In genomic region chr8:120500701-120501261, GRCm38 (mm10) we compare ENCODE assay signal across 8 mouse cellular contexts.
A peak's percentile ranks its signal among the peaks of the same experiment; 100 is the strongest.
DNase-seq lines count a peak whose midpoint lies in the region; ATAC-seq and TF ChIP-seq lines count a peak whose summit lies in the region.

No protein-coding gene starts in this region.

- H3K4me3 ChIP-seq in heart, embryonic 10.5 days, result no peak overlapping the region
- no peak overlapping the region for H3K4me3 ChIP-seq in heart, embryonic 11.5 days (ENCODE audit: low read depth, low read length)
- H3K4me3 ChIP-seq in MEL (ENCODE audit: control insufficient read depth in 1 of 2, insufficient read depth in 1 of 2, low read depth in 2 of 2, low read length in 2 of 2), result no peak overlapping the region
- no peak overlapping the region for H3K4me3 ChIP-seq in lung, embryonic 15.5 days

- peaks cover 98% of the 10 kb centered on the region for H3K4me1 ChIP-seq in heart, embryonic 10.5 days
- H3K4me1 ChIP-seq in heart, embryonic 11.5 days (ENCODE audit: control insufficient read depth, insufficient read depth, low read length), result peaks cover 79% of the 10 kb centered on the region
- peaks cover 8 to 56% of the 10 kb centered on the region in 2 experiments for H3K4me1 ChIP-seq in MEL (ENCODE audit: control insufficient read depth in 1 of 2, insufficient read depth in 2 of 2, low read length in 2 of 2)
- H3K4me1 ChIP-seq in lung, embryonic 15.5 days, result peaks cover 85% of the 10 kb centered on the region

- no peak for TF ChIP-seq CTCF in MEL (IDR thresholded peaks at IDR 0.05 in 2 of 3, conservative IDR thresholded peaks at IDR 0.05 in 1 of 3; ENCODE audit: control insufficient read depth in 1 of 3, insufficient read depth in 1 of 3, low read depth in 2 of 3, low read length in 3 of 3, poor library complexity in 1 of 3, severe bottlenecking in 1 of 3)

- no peak for TF ChIP-seq RAD21 in MEL (IDR thresholded peaks at IDR 0.05; ENCODE audit: low read depth, low read length)

- 82% methylated on average over 8 of the region's 8 CpGs for WGBS in heart, embryonic 10.5 days
- WGBS in heart, embryonic 11.5 days (ENCODE audit: insufficient replicate concordance), result 82% methylated on average over 8 of the region's 8 CpGs
- 64% methylated on average over 8 of the region's 8 CpGs for WGBS in lung, embryonic 15.5 days

- TF ChIP-seq EP300 in MEL (IDR thresholded peaks at IDR 0.05; ENCODE audit: low read depth in 1 of 2, low read length in 2 of 2), result no peak

- H3K9me3 ChIP-seq in heart, embryonic 10.5 days, result no peaks in the 10 kb centered on the region
- H3K9me3 ChIP-seq in heart, embryonic 11.5 days (replicated peaks; ENCODE audit: control insufficient read depth, low read length), result no peaks in the 10 kb centered on the region
- H3K9me3 ChIP-seq in MEL (replicated peaks; ENCODE audit: insufficient read depth, low read length), result no peaks in the 10 kb centered on the region
- no peaks in the 10 kb centered on the region for H3K9me3 ChIP-seq in lung, embryonic 15.5 days

- H3K4me2 ChIP-seq in heart, embryonic 11.5 days, result no peak overlapping the region
- H3K4me2 ChIP-seq in lung, embryonic 15.5 days, result no peak overlapping the region

- no peaks in the 10 kb centered on the region for H3K27me3 ChIP-seq in heart, embryonic 10.5 days (ENCODE audit: insufficient read depth, poor library complexity, severe bottlenecking)
- H3K27me3 ChIP-seq in heart, embryonic 11.5 days (ENCODE audit: control insufficient read depth, insufficient read depth, low read length), result no peaks in the 10 kb centered on the region
- H3K27me3 ChIP-seq in MEL (ENCODE audit: control insufficient read depth in 1 of 2, insufficient read depth in 2 of 2, low read length in 2 of 2), result no peaks in the 10 kb centered on the region
- H3K27me3 ChIP-seq in lung, embryonic 15.5 days, result no peaks in the 10 kb centered on the region

- H3K79me2 ChIP-seq in MEL (ENCODE audit: control insufficient read depth, insufficient read depth, low read length, poor library complexity), result peaks cover 100% of the 10 kb centered on the region

- DNase-seq in heart, embryonic 10.5 days (ENCODE audit: low spot score), result no peak
- no peak for DNase-seq in MEL (ENCODE audit: low read depth, low spot score)
- DNase-seq in gastrocnemius, postnatal 14 days, result peak; percentile 52
- no peak for DNase-seq in frontal cortex, postnatal 36 days (ENCODE audit: low spot score in 2 of 2)
- DNase-seq in right cerebral cortex, postnatal 14 days, result no peak
- no peak for DNase-seq in right cerebral cortex, postnatal 4 days

- no peak for TF ChIP-seq POLR2A in MEL (IDR thresholded peaks at IDR 0.05; ENCODE audit: control insufficient read depth in 1 of 2, insufficient read depth in 1 of 2, low read depth in 1 of 2, low read length in 2 of 2, poor library complexity in 1 of 2)

- intact Hi-C loops in gastrocnemius, postnatal 14 days (cut with DNase I; ENCODE audit: low total_unique reads), result no loop called here

- H3K27ac ChIP-seq in heart, embryonic 10.5 days, result peak overlapping the region; percentile 73
- H3K27ac ChIP-seq in heart, embryonic 11.5 days (ENCODE audit: low read depth, low read length), result no peak overlapping the region
- H3K27ac ChIP-seq in MEL (ENCODE audit: control insufficient read depth, low read depth, low read length), result no peak overlapping the region; the same call in 1 of the 2 replicates
- peak overlapping the region; percentile 37; the same call in 1 of the 2 replicates for H3K27ac ChIP-seq in lung, embryonic 15.5 days

- H3K9ac ChIP-seq in heart, embryonic 11.5 days (ENCODE audit: low read depth, low read length), result no peak overlapping the region
- peak overlapping the region; percentile 11 for H3K9ac ChIP-seq in MEL (ENCODE audit: control insufficient read depth, low read depth, low read length, poor library complexity, severe bottlenecking)
- H3K9ac ChIP-seq in lung, embryonic 15.5 days, result no peak overlapping the region

- H3K36me3 ChIP-seq in heart, embryonic 10.5 days, result no peaks in the 10 kb centered on the region
- no peaks in the 10 kb centered on the region for H3K36me3 ChIP-seq in heart, embryonic 11.5 days (ENCODE audit: control insufficient read depth, insufficient read depth, low read length)
- H3K36me3 ChIP-seq in MEL (ENCODE audit: control insufficient read depth in 1 of 2, insufficient read depth in 2 of 2, low read length in 2 of 2), result peaks cover 0 to 48% of the 10 kb centered on the region in 2 experiments; a peak in 2 of 4 replicates
- H3K36me3 ChIP-seq in lung, embryonic 15.5 days, result no peaks in the 10 kb centered on the region

- ATAC-seq in heart, embryonic 11.5 days (replicated peaks; ENCODE audit: insufficient number of reproducible peaks, low FRiP score, low TSS enrichment), result no peak
- no peak for ATAC-seq in lung, embryonic 15.5 days (ENCODE audit: borderline replicate concordance, extremely low read depth, low FRiP score, low TSS enrichment)

TF ChIP-seq in MEL, 35 proteins besides CTCF, POLR2A, EP300 and RAD21:
- no peak for TF ChIP-seq ZNF384 (IDR thresholded peaks at IDR 0.05; ENCODE audit: low read depth, low read length)
- no peak for TF ChIP-seq TBP (IDR thresholded peaks at IDR 0.05; ENCODE audit: low read depth, low read length)
- no peak for TF ChIP-seq HCFC1 (IDR thresholded peaks at IDR 0.05; ENCODE audit: low read depth, low read length)
- TF ChIP-seq USF2 (IDR thresholded peaks at IDR 0.05; ENCODE audit: borderline replicate concordance in 1 of 2, insufficient read depth in 1 of 2, low read depth in 1 of 2, low read length in 2 of 2), result no peak
- no peak for TF ChIP-seq GABPA (IDR thresholded peaks at IDR 0.05; ENCODE audit: low read depth, low read length)
- no peak for TF ChIP-seq MEF2A (IDR thresholded peaks at IDR 0.05; ENCODE audit: extremely low read depth, insufficient replicate concordance, low read depth, low read length, poor library complexity, severe bottlenecking)
- TF ChIP-seq MAFK (IDR thresholded peaks at IDR 0.05; ENCODE audit: borderline replicate concordance, low read depth, low read length), result no peak
- no peak for TF ChIP-seq SMC3 (IDR thresholded peaks at IDR 0.05; ENCODE audit: low read depth, low read length)
- TF ChIP-seq CHD1 (IDR thresholded peaks at IDR 0.05; ENCODE audit: low read depth, low read length), result no peak

Comparison
In these comparisons a context has a peak if more than half of its experiments do, and no peak if none do; other contexts are left out.
1. H3K27ac ChIP-seq: peak in heart, embryonic 10.5 days (single experiment) and lung, embryonic 15.5 days (single experiment); none in heart, embryonic 11.5 days (single experiment) and MEL (single experiment).